Mouse (Mus musculus) kidney, adult 2 months (tissue): ENCODE measurements at regions not wholly inside any gene's neighbourhood (a gene's known extent, or its start where the extent isn't known, plus 50 kb on each side); places are given as distances from the start of the nearest gene placed in this dataset.

ENCODE experiments used
- CTCF ChIP-seq: fragments of 200-500 bp; conservative IDR thresholded peaks from 2 replicates; pipeline ENCODE4 v1.5.1; 2011; ENCODE audit warnings: low read depth, mild to moderate bottlenecking, control low read depth, low read length, moderate library complexity, mixed read lengths; ENCODE audit not compliant: insufficient read depth, insufficient read length
- POLR2A ChIP-seq: fragments of 200-500 bp; IDR thresholded peaks from one replicate; pipeline ENCODE4 v1.6.1; 2011; ENCODE audit warnings: low read depth, low read length, control low read depth

- no peak for TF ChIP-seq POLR2A
- TF ChIP-seq CTCF, result no peak
Measured at GRCm38 (mm10) chr19:14301176-14301943, 296.5 kb downstream of the Tle4 start.
